Mouse (Mus musculus): ENCODE measurements at regions not wholly inside any gene's neighbourhood (a gene's known extent, or its start where the extent isn't known, plus 50 kb on each side); places are given as distances from the start of the nearest gene placed in this dataset.

DNA sequence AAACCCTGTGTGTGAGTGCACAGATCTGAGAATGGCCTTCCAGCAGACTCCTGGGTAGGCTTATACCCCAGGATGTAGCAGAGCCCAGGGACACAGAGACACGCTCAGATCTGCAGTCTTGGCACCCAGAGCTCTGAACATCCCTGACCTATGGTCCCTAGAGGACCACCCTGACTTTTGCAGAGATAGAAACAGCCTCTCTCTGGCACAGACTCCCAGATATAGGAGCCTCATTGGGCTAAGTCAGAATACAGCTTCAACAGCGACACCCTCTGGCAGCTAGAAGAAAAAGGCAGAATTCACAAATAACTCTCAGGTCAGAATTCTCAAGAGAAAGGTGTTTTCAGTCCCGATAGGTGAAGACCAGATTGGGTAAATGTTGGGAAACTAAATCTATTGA is 115.3 kb upstream of the Clint1 start:
- Histone ChIP-seq H3K27me3 (ENCODE audit: control insufficient read depth, insufficient read depth, low read length) (no peaks in the 10 kb centered on the region), H3K27ac (ENCODE audit: low read length) (no peak overlapping the region), H3K36me3 (ENCODE audit: control insufficient read depth, insufficient read depth, low read length) (no peaks in the 10 kb centered on the region), H3K9ac (replicated peaks; ENCODE audit: low read depth, low read length) (no peak overlapping the region), H3K4me2 (replicated peaks; ENCODE audit: low read depth, low read length) (no peak overlapping the region), H3K4me1 (ENCODE audit: control insufficient read depth, insufficient read depth, low read length) (no peaks in the 10 kb centered on the region), H3K4me3 (ENCODE audit: low read depth, low read length) (no peak overlapping the region), H3K9me3 (ENCODE audit: control insufficient read depth, low read depth, low read length) (no peaks in the 10 kb centered on the region)
- 44% methylated on average over 3 of the region's 3 CpGs for WGBS
- no peak for ATAC-seq (ENCODE audit: insufficient number of reproducible peaks, insufficient read depth, low FRiP score, low read depth)

DNA sequence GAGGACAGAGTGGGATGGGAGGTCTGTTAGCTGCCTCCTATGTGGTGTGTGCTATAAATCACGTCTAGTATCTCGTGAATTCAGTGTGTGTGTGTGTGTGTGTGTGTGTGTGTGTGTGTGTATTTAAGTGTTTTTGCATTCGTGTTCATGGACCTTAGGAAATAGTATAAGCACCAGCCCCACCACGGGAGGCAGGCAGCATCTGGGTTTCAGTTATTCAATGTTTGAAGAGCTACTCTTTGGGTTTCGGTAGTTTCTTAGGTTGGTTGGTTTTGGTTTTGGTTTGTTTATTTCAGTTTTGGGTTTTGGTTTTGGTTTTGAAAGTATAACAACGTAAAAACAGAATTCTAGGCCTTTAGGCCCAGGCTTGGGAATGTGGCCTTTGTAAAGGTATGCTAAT is 113.5 kb upstream of the Clint1 start:
- ATAC-seq (ENCODE audit: insufficient number of reproducible peaks, insufficient read depth, low FRiP score, low read depth): no peak
- H3K4me1 ChIP-seq (ENCODE audit: control insufficient read depth, insufficient read depth, low read length): no peaks in the 10 kb centered on the region
- H3K4me2 ChIP-seq (replicated peaks; ENCODE audit: low read depth, low read length): no peak overlapping the region
- WGBS: 77% methylated on average over 6 of the region's 6 CpGs
- H3K9ac ChIP-seq (replicated peaks; ENCODE audit: low read depth, low read length): no peak overlapping the region
- no peaks in the 10 kb centered on the region for H3K9me3 ChIP-seq (ENCODE audit: control insufficient read depth, low read depth, low read length)
- no peaks in the 10 kb centered on the region for H3K27me3 ChIP-seq (ENCODE audit: control insufficient read depth, insufficient read depth, low read length)
- H3K4me3 ChIP-seq (ENCODE audit: low read depth, low read length): no peak overlapping the region
- no peak overlapping the region for H3K27ac ChIP-seq (ENCODE audit: low read length)
- H3K36me3 ChIP-seq (ENCODE audit: control insufficient read depth, insufficient read depth, low read length): no peaks in the 10 kb centered on the region

DNA sequence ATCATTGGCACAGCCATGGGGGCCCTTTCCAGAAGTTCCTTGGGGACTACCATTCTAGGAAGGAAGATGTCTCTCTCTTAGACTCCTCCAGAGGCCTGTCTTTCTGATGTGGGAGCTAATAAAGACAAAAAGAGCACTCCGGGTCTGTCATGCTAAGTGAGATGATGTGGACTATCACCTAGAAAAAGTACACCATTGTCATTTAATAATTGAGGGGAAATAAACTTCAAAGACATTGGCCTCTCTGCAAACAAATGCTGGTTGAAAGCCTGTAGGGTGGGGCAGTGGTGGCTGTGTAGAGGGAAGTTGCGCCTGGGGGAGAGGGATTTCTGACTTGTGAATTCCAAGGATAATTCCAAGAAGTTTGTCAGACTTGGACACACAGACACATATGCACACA is 105.9 kb upstream of the Clint1 start:
- no peaks in the 10 kb centered on the region for H3K4me1 ChIP-seq (ENCODE audit: control insufficient read depth, insufficient read depth, low read length)
- no peaks in the 10 kb centered on the region for H3K27me3 ChIP-seq (ENCODE audit: control insufficient read depth, insufficient read depth, low read length)
- no peaks in the 10 kb centered on the region for H3K9me3 ChIP-seq (ENCODE audit: control insufficient read depth, low read depth, low read length)
- no peak overlapping the region for H3K9ac ChIP-seq (replicated peaks; ENCODE audit: low read depth, low read length)
- H3K4me2 ChIP-seq (replicated peaks; ENCODE audit: low read depth, low read length): no peak overlapping the region
- WGBS: 85% methylated on average over 2 of the region's 2 CpGs
- no peak overlapping the region for H3K4me3 ChIP-seq (ENCODE audit: low read depth, low read length)
- H3K36me3 ChIP-seq (ENCODE audit: control insufficient read depth, insufficient read depth, low read length): no peaks in the 10 kb centered on the region
- no peak overlapping the region for H3K27ac ChIP-seq (ENCODE audit: low read length)
- no peak for ATAC-seq (ENCODE audit: insufficient number of reproducible peaks, insufficient read depth, low FRiP score, low read depth)

DNA sequence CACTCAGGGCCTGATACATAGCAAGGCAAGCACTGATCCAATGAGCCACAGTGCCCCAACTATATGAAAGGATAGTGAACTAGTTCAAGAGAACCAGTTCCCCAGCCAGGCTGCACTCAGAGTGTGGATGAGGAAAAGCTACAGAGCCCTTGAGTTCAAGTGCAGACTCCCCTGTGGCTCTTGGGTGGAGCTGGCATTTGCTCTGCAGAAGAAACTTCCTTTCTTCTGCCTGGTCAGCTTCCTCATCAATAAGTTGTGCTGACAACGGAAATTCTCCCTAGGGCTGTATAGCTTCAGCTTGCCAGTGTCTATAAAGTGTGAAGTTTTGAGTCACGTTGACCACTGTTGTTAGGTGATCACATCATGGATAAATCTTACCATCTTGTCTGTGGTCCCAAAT is 101.6 kb upstream of the Clint1 start:
- ATAC-seq (ENCODE audit: insufficient number of reproducible peaks, insufficient read depth, low FRiP score, low read depth): no peak
- H3K27me3 ChIP-seq (ENCODE audit: control insufficient read depth, insufficient read depth, low read length): no peaks in the 10 kb centered on the region
- no peak overlapping the region for H3K27ac ChIP-seq (ENCODE audit: low read length)
- no peak overlapping the region for H3K4me3 ChIP-seq (ENCODE audit: low read depth, low read length)
- no peaks in the 10 kb centered on the region for H3K4me1 ChIP-seq (ENCODE audit: control insufficient read depth, insufficient read depth, low read length)
- no peaks in the 10 kb centered on the region for H3K9me3 ChIP-seq (ENCODE audit: control insufficient read depth, low read depth, low read length)
- H3K36me3 ChIP-seq (ENCODE audit: control insufficient read depth, insufficient read depth, low read length): no peaks in the 10 kb centered on the region
- 58% methylated on average over 2 of the region's 2 CpGs for WGBS
- H3K4me2 ChIP-seq (replicated peaks; ENCODE audit: low read depth, low read length): no peak overlapping the region
- no peak overlapping the region for H3K9ac ChIP-seq (replicated peaks; ENCODE audit: low read depth, low read length)

DNA sequence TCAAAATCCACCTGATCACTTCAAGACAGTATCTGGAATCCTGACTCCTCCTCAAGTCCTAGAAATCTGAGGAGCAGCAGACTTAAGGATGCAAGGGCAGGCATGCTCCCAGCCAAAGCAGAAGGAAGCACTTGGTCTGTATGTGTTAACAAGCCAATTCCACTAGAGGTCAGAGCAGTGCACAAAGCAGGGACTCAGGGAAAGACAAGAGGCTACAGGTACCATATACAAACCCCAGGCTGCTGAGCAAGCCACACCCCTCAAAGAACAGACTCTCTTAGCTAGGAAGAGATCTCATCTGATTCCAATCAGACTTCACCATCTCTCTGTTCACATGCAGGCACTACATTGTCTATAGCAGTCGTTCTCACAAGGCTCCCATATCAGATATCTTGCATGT is 99.6 kb upstream of the Clint1 start:
- H3K4me1 ChIP-seq (ENCODE audit: control insufficient read depth, insufficient read depth, low read length): no peaks in the 10 kb centered on the region
- no peak overlapping the region for H3K9ac ChIP-seq (replicated peaks; ENCODE audit: low read depth, low read length)
- no peaks in the 10 kb centered on the region for H3K27me3 ChIP-seq (ENCODE audit: control insufficient read depth, insufficient read depth, low read length)
- no peak overlapping the region for H3K4me2 ChIP-seq (replicated peaks; ENCODE audit: low read depth, low read length)
- 0 out of 2 replicates have a peak, but pooled peaks have one; percentile 49 for ATAC-seq (ENCODE audit: insufficient number of reproducible peaks, insufficient read depth, low FRiP score, low read depth)
- 42% methylated on average over 1 of the region's 1 CpGs for WGBS
- no peaks in the 10 kb centered on the region for H3K9me3 ChIP-seq (ENCODE audit: control insufficient read depth, low read depth, low read length)
- H3K27ac ChIP-seq (ENCODE audit: low read length): no peak overlapping the region
- no peaks in the 10 kb centered on the region for H3K36me3 ChIP-seq (ENCODE audit: control insufficient read depth, insufficient read depth, low read length)
- no peak overlapping the region for H3K4me3 ChIP-seq (ENCODE audit: low read depth, low read length)

DNA sequence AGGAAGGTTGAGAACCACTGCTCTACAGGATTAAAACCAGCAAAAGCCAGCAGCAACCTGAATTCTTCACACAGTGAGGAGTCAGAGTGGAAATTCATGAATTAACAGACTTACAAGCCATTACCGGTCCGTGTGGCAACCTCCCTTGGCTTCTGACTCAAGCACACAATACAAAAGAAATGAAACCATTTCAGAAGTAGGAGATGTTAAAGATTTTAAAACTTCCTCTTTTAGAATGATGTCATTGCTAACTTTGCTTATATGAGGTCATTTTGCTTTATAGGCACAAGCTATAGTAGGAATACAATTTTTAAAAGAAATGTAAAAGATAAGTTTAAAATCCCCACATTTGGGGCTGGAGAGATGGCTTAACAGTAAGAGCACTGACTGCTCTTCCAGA is 99.1 kb upstream of the Clint1 start:
- WGBS: 67% methylated on average over 2 of the region's 2 CpGs
- Histone ChIP-seq H3K27me3 (ENCODE audit: control insufficient read depth, insufficient read depth, low read length) (no peaks in the 10 kb centered on the region), H3K4me3 (ENCODE audit: low read depth, low read length) (no peak overlapping the region)

DNA sequence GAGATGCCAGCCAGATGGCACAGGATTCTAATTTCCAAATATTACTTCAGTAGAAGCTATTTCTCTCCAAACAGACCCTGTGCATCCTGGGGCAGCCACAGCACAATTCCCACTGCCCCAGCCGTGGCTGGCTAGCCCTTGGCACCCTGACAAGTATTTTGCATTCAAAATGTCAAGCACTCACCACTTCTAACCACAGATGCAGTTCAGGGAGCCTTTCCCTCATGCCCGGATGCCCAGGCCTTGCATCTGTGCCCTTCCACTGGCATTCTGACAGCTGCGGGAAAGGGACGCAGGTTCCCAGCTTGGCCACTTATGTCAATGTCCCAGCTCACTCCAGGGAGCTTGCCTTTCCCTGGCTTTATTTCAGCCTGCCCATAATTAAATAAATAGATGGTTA is 84.8 kb upstream of the Clint1 start:
- Histone ChIP-seq H3K9me3 (ENCODE audit: control insufficient read depth, low read depth, low read length) (no peaks in the 10 kb centered on the region), H3K27ac (ENCODE audit: low read length) (no peak overlapping the region), H3K4me2 (replicated peaks; ENCODE audit: low read depth, low read length) (no peak overlapping the region), H3K4me3 (ENCODE audit: low read depth, low read length) (no peak overlapping the region), H3K9ac (replicated peaks; ENCODE audit: low read depth, low read length) (no peak overlapping the region), H3K36me3 (ENCODE audit: control insufficient read depth, insufficient read depth, low read length) (no peaks in the 10 kb centered on the region), H3K4me1 (ENCODE audit: control insufficient read depth, insufficient read depth, low read length) (no peaks in the 10 kb centered on the region), H3K27me3 (ENCODE audit: control insufficient read depth, insufficient read depth, low read length) (no peaks in the 10 kb centered on the region)
- WGBS: 77% methylated on average over 4 of the region's 4 CpGs
- no peak for ATAC-seq (ENCODE audit: insufficient number of reproducible peaks, insufficient read depth, low FRiP score, low read depth)

More for the DNA sequence above, 99.1 kb upstream of the Clint1 start:
- H3K4me2 ChIP-seq (replicated peaks; ENCODE audit: low read depth, low read length): no peak overlapping the region
- H3K9me3 ChIP-seq (ENCODE audit: control insufficient read depth, low read depth, low read length): no peaks in the 10 kb centered on the region
- no peak overlapping the region for H3K27ac ChIP-seq (ENCODE audit: low read length)
- ATAC-seq (ENCODE audit: insufficient number of reproducible peaks, insufficient read depth, low FRiP score, low read depth): no peak
- no peaks in the 10 kb centered on the region for H3K36me3 ChIP-seq (ENCODE audit: control insufficient read depth, insufficient read depth, low read length)
- H3K4me1 ChIP-seq (ENCODE audit: control insufficient read depth, insufficient read depth, low read length): no peaks in the 10 kb centered on the region
- no peak overlapping the region for H3K9ac ChIP-seq (replicated peaks; ENCODE audit: low read depth, low read length)

DNA sequence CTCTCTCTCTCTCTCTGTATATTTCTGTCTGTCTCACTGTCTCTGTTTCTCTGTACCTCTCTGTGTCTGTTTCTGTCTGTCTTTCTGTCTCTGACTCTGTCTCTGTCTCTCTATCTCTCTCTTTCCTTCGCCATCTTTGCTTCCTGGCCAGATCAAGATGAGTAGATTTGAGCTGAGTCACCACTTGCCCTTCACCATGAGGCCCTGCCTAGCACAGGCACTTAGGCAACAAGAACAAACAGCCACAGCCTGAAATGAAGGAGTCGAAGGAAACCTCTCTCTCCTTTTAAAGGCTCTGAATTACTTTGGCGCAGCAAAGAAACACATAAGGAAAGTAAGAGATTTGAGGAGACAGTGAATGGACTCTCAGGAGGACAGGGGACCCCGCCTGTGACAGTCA is 69.4 kb upstream of the Clint1 start:
- Histone ChIP-seq H3K9me3 (ENCODE audit: control insufficient read depth, low read depth, low read length) (no peaks in the 10 kb centered on the region), H3K4me2 (replicated peaks; ENCODE audit: low read depth, low read length) (no peak overlapping the region), H3K36me3 (ENCODE audit: control insufficient read depth, insufficient read depth, low read length) (no peaks in the 10 kb centered on the region), H3K4me3 (ENCODE audit: low read depth, low read length) (no peak overlapping the region), H3K27me3 (ENCODE audit: control insufficient read depth, insufficient read depth, low read length) (no peaks in the 10 kb centered on the region), H3K4me1 (ENCODE audit: control insufficient read depth, insufficient read depth, low read length) (no peaks in the 10 kb centered on the region), H3K9ac (replicated peaks; ENCODE audit: low read depth, low read length) (no peak overlapping the region), H3K27ac (ENCODE audit: low read length) (no peak overlapping the region)
- no peak for ATAC-seq (ENCODE audit: insufficient number of reproducible peaks, insufficient read depth, low FRiP score, low read depth)
- WGBS: 87% methylated on average over 4 of the region's 4 CpGs

DNA sequence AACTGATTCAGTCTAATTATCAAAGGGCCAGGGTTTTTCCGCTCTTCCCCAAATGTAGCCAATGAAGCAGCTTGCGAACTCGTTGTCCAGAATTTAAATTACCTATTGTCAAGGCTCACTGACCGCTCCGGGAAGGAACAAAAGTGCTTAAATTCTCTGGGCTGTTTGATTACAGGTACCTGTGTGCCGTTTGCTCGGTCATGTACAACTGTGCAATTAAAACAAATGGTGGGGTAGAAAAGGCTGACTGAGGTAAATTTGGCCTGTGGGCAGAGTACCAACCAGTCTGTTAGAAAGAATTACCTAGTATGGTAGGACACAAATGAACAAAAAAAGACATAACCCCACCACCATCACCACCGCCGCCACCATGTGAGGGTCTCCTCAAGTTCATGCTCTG is 66.0 kb upstream of the Clint1 start:
- Histone ChIP-seq H3K4me1 (ENCODE audit: control insufficient read depth, insufficient read depth, low read length) (no peaks in the 10 kb centered on the region), H3K4me2 (replicated peaks; ENCODE audit: low read depth, low read length) (no peak overlapping the region), H3K9ac (replicated peaks; ENCODE audit: low read depth, low read length) (no peak overlapping the region), H3K27me3 (ENCODE audit: control insufficient read depth, insufficient read depth, low read length) (no peaks in the 10 kb centered on the region), H3K27ac (ENCODE audit: low read length) (no peak overlapping the region), H3K36me3 (ENCODE audit: control insufficient read depth, insufficient read depth, low read length) (no peaks in the 10 kb centered on the region), H3K4me3 (ENCODE audit: low read depth, low read length) (no peak overlapping the region), H3K9me3 (ENCODE audit: control insufficient read depth, low read depth, low read length) (no peaks in the 10 kb centered on the region)
- ATAC-seq (ENCODE audit: insufficient number of reproducible peaks, insufficient read depth, low FRiP score, low read depth): no peak
- WGBS: 85% methylated on average over 9 of the region's 9 CpGs

Data from stomach, embryonic 14.5 days (tissue).